Mouse (Mus musculus) midbrain, embryonic 16.5 days (tissue): ENCODE measurements at regions not wholly inside any gene's neighbourhood (a gene's known extent, or its start where the extent isn't known, plus 50 kb on each side); places are given as distances from the start of the nearest gene placed in this dataset.

Experiments used
- ATAC-seq: fragments of 200-750 bp; cut with Nextera tagmentation; 2 replicates; pipeline ENCODE4 v1.8.0; 2017; ENCODE audit warnings: moderate TSS enrichment
- H3K27ac ChIP-seq: fragments of 300-500 bp; sonication (generic); 2 replicates; pipeline ENCODE4 v1.5.1; 2014; ENCODE audit warnings: mild to moderate bottlenecking, low read length, mixed read lengths
- H3K27me3 ChIP-seq: fragments of 300-500 bp; sonication (generic); 2 replicates; pipeline ENCODE4 v1.6.1; 2014; ENCODE audit warnings: low read depth, low read length, mixed read lengths; ENCODE audit not compliant: control insufficient read depth, insufficient read depth
- H3K36me3 ChIP-seq: fragments of 300-500 bp; sonication (generic); 2 replicates; pipeline ENCODE4 v1.6.1; 2014; ENCODE audit warnings: mild to moderate bottlenecking, low read length, moderate library complexity, mixed read lengths; ENCODE audit not compliant: control insufficient read depth, insufficient read depth
- H3K4me1 ChIP-seq: fragments of 300-500 bp; sonication (generic); 2 replicates; pipeline ENCODE4 v1.6.1; 2014; ENCODE audit warnings: mild to moderate bottlenecking, low read length, mixed read lengths; ENCODE audit not compliant: control insufficient read depth, insufficient read depth
- H3K4me2 ChIP-seq: fragments of 300-500 bp; sonication (generic); 2 replicates; pipeline ENCODE4 v1.6.1; 2014; ENCODE audit warnings: mild to moderate bottlenecking, low read length, mixed read lengths
- H3K4me3 ChIP-seq: fragments of 300-500 bp; sonication (generic); 2 replicates; pipeline ENCODE4 v1.5.1; 2014; ENCODE audit warnings: low read depth, mild to moderate bottlenecking, low read length, moderate library complexity, mixed read lengths
- H3K9ac ChIP-seq: fragments of 300-500 bp; sonication (generic); 2 replicates; pipeline ENCODE4 v1.6.1; 2014; ENCODE audit warnings: low read depth, low read length, mixed read lengths
- H3K9me3 ChIP-seq: fragments of 300-500 bp; sonication (generic); replicated peaks from 2 replicates; pipeline ENCODE4 v1.6.1; 2014; ENCODE audit warnings: mild to moderate bottlenecking, low read length, mixed read lengths; ENCODE audit not compliant: control insufficient read depth, poor library complexity, severe bottlenecking
- WGBS: fragments of 180-500 bp; shearing (Covaris S2); extraction: QIAGEN DNeasy Blood & Tissue Kit; methylation state at CpG from one replicate; pipeline ENCODE4 v1.1.7; 2014; 5-methylcytosine and 5-hydroxymethylcytosine counted together

- H3K4me2 ChIP-seq: no peak overlapping the region
- ATAC-seq: no peak
- no peak overlapping the region for H3K4me3 ChIP-seq
- 97% methylated on average over 5 of the region's 5 CpGs for WGBS
- H3K4me1 ChIP-seq: peaks cover 11% of the 10 kb centered on the region
- no peak overlapping the region for H3K9ac ChIP-seq
- no peak overlapping the region for H3K27ac ChIP-seq
- H3K36me3 ChIP-seq: no peaks in the 10 kb centered on the region
- no peaks in the 10 kb centered on the region for H3K27me3 ChIP-seq
- no peaks in the 10 kb centered on the region for H3K9me3 ChIP-seq
These were observed 168.3 kb upstream of the Foxn2 start for GRCm38 (mm10) chr17:88272161-88272560.

GRCm38 (mm10) chr17:88273520-88273919 is 167.0 kb upstream of the Foxn2 start:
- Histone ChIP-seq H3K27me3 (no peaks in the 10 kb centered on the region), H3K27ac (peak overlapping the region; percentile 74; the same call in 1 of the 2 replicates), H3K4me2 (no peak overlapping the region), H3K36me3 (no peaks in the 10 kb centered on the region), H3K4me3 (no peak overlapping the region), H3K9ac (no peak overlapping the region), H3K9me3 (no peaks in the 10 kb centered on the region), H3K4me1 (peaks cover 11% of the 10 kb centered on the region)
- 90% methylated on average over 9 of the region's 9 CpGs for WGBS
- no peak for ATAC-seq

- H3K4me2 ChIP-seq: peak overlapping the region; percentile 13; the same call in 1 of the 2 replicates
- no peaks in the 10 kb centered on the region for H3K36me3 ChIP-seq
These were observed 166.4 kb upstream of the Foxn2 start for GRCm38 (mm10) chr17:88274003-88274698.

GRCm38 (mm10) chr17:88274720-88275433 is 165.6 kb upstream of the Foxn2 start:
- 25% methylated on average over 6 of the region's 6 CpGs for WGBS
- ATAC-seq: peak; percentile 85
- H3K9me3 ChIP-seq: no peaks in the 10 kb centered on the region
- H3K4me2 ChIP-seq: peak overlapping the region; percentile 10; the same call in 1 of the 2 replicates
- peaks cover 11% of the 10 kb centered on the region for H3K4me1 ChIP-seq
- H3K9ac ChIP-seq: no peak overlapping the region
- no peaks in the 10 kb centered on the region for H3K36me3 ChIP-seq
- no peaks in the 10 kb centered on the region for H3K27me3 ChIP-seq
- no peak overlapping the region for H3K4me3 ChIP-seq
- peak overlapping the region; percentile 74 for H3K27ac ChIP-seq

More at GRCm38 (mm10) chr17:88274003-88274698, 166.4 kb upstream of the Foxn2 start:
- peak; percentile 59; the same call in 1 of the 2 replicates for ATAC-seq
- Histone ChIP-seq H3K9me3 (no peaks in the 10 kb centered on the region), H3K4me3 (no peak overlapping the region), H3K27me3 (no peaks in the 10 kb centered on the region), H3K4me1 (peaks cover 11% of the 10 kb centered on the region), H3K9ac (no peak overlapping the region), H3K27ac (peak overlapping the region; percentile 74)
- 63% methylated on average over 14 of the region's 14 CpGs for WGBS

- Histone ChIP-seq H3K36me3 (no peaks in the 10 kb centered on the region), H3K27me3 (no peaks in the 10 kb centered on the region), H3K9me3 (no peaks in the 10 kb centered on the region), H3K4me3 (no peak overlapping the region), H3K4me1 (peaks cover 4% of the 10 kb centered on the region), H3K9ac (no peak overlapping the region), H3K27ac (no peak overlapping the region), H3K4me2 (no peak overlapping the region)
- no peak for ATAC-seq
- 88% methylated on average over 5 of the region's 5 CpGs for WGBS
These were observed 160.9 kb upstream of the Foxn2 start for GRCm38 (mm10) chr17:88279656-88280055.

GRCm38 (mm10) chr17:88282711-88283110 is 157.8 kb upstream of the Foxn2 start:
- Histone ChIP-seq H3K4me3 (no peak overlapping the region), H3K4me2 (no peak overlapping the region), H3K9me3 (no peaks in the 10 kb centered on the region), H3K4me1 (no peaks in the 10 kb centered on the region), H3K27me3 (no peaks in the 10 kb centered on the region), H3K27ac (no peak overlapping the region), H3K9ac (no peak overlapping the region), H3K36me3 (no peaks in the 10 kb centered on the region)
- 74% methylated on average over 1 of the region's 1 CpGs for WGBS
- ATAC-seq: no peak

GRCm38 (mm10) chr17:88284477-88284876 is 156.0 kb upstream of the Foxn2 start:
- Histone ChIP-seq H3K36me3 (no peaks in the 10 kb centered on the region), H3K4me3 (no peak overlapping the region), H3K9ac (no peak overlapping the region), H3K27ac (no peak overlapping the region), H3K4me2 (no peak overlapping the region), H3K9me3 (peaks cover 7% of the 10 kb centered on the region), H3K4me1 (no peaks in the 10 kb centered on the region), H3K27me3 (no peaks in the 10 kb centered on the region)
- ATAC-seq: no peak
- WGBS: 88% methylated on average over 3 of the region's 3 CpGs

- no peak overlapping the region for H3K9ac ChIP-seq
- no peak overlapping the region for H3K4me2 ChIP-seq
- H3K4me3 ChIP-seq: no peak overlapping the region
- peaks cover 7% of the 10 kb centered on the region for H3K9me3 ChIP-seq
- H3K4me1 ChIP-seq: no peaks in the 10 kb centered on the region
- 74% methylated on average over 1 of the region's 1 CpGs for WGBS
- no peaks in the 10 kb centered on the region for H3K27me3 ChIP-seq
- no peaks in the 10 kb centered on the region for H3K36me3 ChIP-seq
- no peak for ATAC-seq
- H3K27ac ChIP-seq: no peak overlapping the region
These were observed 152.7 kb upstream of the Foxn2 start for GRCm38 (mm10) chr17:88287861-88288260.

DNA sequence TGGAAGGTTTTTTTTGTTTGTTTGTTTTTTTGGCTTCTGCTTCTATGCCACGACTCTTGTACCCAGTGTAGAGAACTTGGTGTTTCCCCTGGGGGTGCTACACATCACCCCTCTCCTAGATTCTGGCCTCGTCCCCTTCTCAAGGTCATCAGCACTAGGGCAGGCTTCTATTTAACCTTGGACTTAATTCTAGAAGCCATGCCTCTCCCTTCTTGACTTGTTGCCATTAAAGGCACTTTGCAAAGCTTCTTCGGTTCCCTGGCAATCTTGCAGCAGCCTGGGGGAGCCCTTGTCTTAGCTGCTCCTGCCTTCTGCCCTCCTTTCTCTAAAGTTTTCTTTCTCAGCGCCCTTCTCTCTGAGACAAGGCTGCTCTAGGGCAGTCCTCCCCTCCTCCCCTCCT is 143.0 kb upstream of the Foxn2 start:
- no peaks in the 10 kb centered on the region for H3K27me3 ChIP-seq
- H3K4me2 ChIP-seq: no peak overlapping the region
- H3K36me3 ChIP-seq: no peaks in the 10 kb centered on the region
- no peak overlapping the region for H3K4me3 ChIP-seq
- no peak overlapping the region for H3K27ac ChIP-seq
- ATAC-seq: no peak
- WGBS: 47% methylated on average over 4 of the region's 4 CpGs
- H3K9ac ChIP-seq: no peak overlapping the region
- H3K4me1 ChIP-seq: no peaks in the 10 kb centered on the region
- peaks cover 2% of the 10 kb centered on the region; the same call in 1 of the 2 replicates for H3K9me3 ChIP-seq
